Mouse (Mus musculus): Measurements from ENCODE around the gene Gtpbp4.
"Not testable (repeated sequence)": the region's sequence is repeated elsewhere in the genome, so short reads cannot be mapped to it uniquely, and the experiment has no call there.

DNA sequence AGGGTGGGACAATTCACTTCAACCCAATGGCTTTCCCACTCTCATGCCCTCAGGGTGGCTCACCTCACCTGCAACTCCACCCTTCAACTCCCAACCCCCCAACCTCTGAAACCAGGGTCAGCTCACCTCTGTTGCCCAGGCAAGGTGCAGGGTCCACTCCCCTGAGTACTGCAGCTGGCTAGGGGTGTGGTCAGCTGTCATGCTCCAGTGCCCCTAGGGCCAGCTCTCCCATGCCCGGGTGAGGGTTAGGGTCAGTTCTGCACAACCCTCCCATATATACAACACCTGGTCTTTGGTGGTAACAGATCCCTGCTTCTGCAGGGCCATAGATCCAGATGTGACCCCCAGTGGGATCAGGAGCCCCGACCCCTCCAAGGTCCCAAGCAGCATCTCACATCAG is 40.8 kb downstream of the Gtpbp4 start:
- not testable (repeated sequence) for TF ChIP-seq CTCF (IDR thresholded peaks at IDR 0.05; ENCODE audit: low read depth, low read length); EP300 (IDR thresholded peaks at IDR 0.05; ENCODE audit: insufficient read depth, low read depth, low read length); POLR2A (IDR thresholded peaks at IDR 0.05; ENCODE audit: insufficient read depth, low read length)
